Mouse (Mus musculus) ES-CJ7 (cell line): ENCODE measurements at regions not wholly inside any gene's neighbourhood (a gene's known extent, or its start where the extent isn't known, plus 50 kb on each side); places are given as distances from the start of the nearest gene placed in this dataset.

ENCODE experiments used
- DNase-seq: peaks from one replicate; pipeline ENCODE4 v3.0.0; 2011; ENCODE audit warnings: low read depth, low spot score

GRCm38 (mm10) chr1:146185444-146185843, 309.1 kb upstream of the Brinp3 start:
- DNase-seq = no peak

GRCm38 (mm10) chr1:146211646-146212045, 282.9 kb upstream of the Brinp3 start:
- no peak for DNase-seq

- DNase-seq = no peak
These were observed 262.8 kb upstream of the Brinp3 start for GRCm38 (mm10) chr1:146231487-146232466.

DNA sequence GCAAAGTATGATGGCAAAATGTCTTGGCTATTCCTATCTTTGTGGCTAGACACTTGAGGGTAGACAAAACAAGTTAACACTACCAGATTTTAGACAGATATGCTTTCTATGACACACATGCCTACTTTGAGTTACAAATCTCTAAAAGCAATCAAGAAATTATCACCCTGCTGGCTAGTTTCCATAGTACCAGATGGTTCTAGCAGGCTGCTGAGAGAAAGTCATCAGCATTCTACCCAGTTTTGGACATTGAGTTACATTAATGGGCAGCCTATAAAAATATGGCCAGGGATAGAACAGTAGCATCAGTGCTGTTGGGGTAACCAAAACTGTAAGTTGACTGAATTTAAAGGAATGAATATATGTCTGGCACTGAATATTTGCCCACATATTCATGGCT, 234.2 kb upstream of the Brinp3 start:
- no peak for DNase-seq

- DNase-seq = no peak
These were observed 195.5 kb upstream of the Brinp3 start for GRCm38 (mm10) chr1:146299031-146299430.

- no peak for DNase-seq
These were observed 182.0 kb upstream of the Brinp3 start for GRCm38 (mm10) chr1:146312547-146312946.

DNA sequence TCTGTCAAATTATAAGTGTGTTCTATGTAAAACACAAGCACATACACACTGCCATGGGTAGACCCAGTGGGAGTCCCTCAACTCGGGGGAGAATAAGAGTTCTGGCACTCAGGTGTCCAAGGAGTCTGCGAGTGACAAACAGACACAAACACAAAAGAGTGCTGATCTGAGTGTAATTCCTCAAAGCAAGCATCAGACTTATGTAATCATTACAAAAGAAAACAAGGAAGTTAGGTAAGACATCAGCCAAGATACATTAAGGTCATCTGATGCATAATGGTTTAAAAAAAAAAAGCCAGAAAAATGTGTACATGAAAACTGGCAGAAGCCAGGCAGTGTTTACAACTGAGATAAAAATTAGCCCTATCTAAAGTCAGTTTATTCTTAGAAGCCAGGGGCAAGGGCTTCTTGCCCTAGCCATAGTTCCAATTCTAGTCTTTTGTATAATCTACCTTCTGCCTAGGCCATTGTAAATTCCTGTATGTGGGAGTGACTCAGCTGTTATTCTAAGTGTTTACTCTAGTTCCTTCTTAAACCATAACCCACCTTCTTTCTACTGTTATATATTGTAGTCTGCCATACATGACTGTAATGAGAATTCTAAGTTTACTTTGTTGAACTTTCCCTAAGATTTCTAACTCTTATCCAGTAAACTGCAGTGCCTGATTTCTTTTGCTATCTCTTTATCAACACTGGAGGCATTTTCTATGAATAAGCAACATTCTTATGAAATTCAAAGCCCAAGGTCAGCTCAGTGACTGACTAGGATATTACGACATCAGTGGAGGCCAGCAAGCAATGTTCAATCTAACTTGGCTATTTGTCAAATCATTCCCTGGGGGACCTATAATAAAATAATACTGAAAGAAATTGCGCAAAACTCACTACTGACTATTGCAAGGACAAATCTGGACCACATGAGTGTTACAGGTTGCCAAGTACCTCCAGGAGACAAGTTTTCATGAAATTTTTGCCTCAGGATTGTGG, 178.1 kb upstream of the Brinp3 start:
- no peak for DNase-seq

DNA sequence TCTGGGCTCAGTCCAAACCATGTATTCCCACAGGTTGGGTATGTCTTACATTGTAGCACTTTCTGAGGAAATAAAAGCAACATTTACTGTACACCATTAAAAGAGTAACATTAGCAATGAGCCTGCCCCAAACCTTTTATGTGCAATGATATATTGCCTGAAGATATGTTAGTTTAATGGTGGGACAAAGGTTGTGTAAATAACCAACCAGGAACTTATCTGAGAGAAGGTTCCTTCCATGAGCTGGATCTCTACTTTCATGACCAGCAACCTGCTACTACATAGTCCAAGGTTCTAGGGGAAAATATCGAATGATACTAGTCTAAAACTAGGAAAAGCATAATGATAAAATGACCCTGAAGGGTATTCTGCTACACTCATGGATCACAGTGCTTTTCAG, 172.5 kb upstream of the Brinp3 start:
- DNase-seq = no peak

DNA sequence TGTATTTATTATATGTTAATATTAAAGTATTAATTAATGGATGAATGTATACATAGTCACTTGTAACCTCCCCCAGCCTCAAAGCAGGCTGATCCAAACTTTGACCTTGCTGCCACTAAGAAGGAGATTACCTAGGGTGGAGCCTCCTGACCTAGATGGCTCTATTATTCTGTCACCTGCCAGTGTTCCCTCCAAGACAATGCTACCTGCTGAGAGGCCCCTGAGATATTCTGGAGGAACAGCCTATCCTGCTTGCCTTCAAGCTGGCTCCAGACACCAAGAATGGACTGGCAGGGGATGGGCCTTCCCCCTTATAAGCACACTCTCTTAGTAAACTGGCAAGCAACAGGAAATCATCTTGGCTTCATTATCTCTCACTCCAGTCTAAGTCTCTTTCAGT, 171.7 kb upstream of the Brinp3 start:
- peak; percentile 98 for DNase-seq

DNA sequence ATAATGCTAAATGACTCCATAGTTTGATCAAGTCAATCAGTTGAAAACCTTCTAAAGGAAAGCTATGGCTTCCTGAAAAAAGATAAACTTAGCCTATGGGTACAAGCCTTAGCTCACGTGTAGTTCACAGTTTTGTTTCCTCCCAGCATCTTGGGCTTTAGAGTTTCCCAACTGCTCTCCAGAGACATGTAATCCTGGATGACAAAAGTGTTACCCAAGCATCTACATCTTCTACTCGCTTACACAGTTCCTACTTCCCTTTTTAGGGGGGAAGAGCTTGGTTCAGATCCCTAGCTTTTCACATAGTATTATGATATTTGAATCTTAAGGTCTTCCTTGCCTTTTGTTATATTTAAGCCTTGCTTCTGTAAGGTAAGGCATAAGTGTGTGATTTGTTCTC, 157.5 kb upstream of the Brinp3 start:
- DNase-seq = no peak

DNA sequence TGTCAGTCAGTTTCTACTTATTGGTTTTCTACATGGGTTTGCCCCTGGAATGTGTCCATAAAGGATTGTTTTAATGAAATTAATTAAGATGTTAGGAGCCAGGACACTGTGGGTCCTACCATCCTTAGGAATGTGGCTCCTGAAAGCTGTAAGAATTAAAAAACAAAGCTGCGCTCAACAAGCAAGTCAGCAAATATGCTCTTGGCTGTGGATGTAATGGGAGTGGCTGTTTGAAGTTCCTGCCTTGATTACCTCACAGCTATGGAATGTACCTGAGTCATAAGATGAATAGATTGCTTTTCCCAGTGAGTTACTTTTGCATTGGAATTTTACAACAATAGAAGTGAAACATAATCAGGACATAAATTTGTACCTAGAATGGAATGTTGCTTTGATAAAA, 137.6 kb upstream of the Brinp3 start:
- peak; percentile 12 for DNase-seq

DNA sequence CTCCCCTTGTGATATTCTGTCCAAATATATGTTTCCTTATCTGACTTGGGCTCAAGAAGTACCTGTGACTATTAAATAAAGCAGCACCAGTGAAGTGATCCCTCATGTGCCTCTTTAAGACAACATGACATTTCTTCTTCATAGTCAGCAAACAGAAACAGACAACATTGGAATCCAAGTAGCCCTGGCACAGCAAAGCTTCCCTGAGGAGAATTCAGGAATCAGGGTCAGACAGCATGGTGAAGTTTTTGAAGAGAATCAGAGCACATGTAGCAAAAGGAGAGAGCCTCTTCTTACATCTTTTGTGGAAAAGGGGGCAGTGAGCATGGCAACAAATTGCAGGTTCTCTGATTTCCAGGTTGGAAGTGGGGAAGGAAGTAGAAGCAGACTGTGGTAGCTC, 136.3 kb upstream of the Brinp3 start:
- no peak for DNase-seq

GRCm38 (mm10) chr1:146359632-146360031, 134.9 kb upstream of the Brinp3 start:
- no peak for DNase-seq

DNA sequence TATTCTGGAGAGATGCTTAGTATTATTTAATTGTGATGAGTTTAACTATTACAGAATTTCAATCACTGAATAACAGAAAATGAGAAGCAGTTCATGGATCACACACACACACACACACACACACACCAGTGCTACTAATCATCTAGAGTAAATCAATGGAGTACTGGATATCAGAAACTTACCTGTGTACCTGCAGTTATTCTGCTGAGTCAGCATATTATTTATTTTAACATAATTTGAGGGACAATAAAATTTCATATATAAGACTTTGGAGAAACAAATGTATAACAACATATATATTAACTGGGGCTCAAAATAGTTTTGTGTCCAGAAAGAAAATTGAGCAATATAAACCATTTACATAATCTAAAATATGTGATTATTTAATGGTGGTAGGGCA, 134.4 kb upstream of the Brinp3 start:
- no peak for DNase-seq

DNA sequence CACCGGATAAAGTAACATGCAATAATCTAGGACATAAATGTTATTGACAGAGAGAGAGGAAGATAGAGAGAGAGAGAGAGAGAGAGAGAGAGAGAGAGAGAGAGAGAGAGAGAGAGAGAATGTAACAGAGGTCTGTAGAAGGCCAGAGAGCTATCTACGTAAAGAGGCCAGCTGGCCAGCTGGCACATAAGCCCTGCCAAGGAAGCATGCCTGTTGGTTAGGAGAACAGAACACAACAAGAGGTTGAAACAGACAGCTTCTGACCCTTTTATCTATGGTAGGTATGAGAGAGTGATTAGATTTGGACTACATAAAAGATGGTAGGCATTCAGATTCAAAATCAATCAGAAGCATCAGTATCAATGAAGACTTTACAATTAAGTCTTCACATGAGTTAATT, 130.8 kb upstream of the Brinp3 start:
- DNase-seq = no peak
